Mouse (Mus musculus) kidney, embryonic 16.5 days (tissue): ENCODE measurements at regions not wholly inside any gene's neighbourhood (a gene's known extent, or its start where the extent isn't known, plus 50 kb on each side); places are given as distances from the start of the nearest gene placed in this dataset.
"Not testable (repeated sequence)": the region's sequence is repeated elsewhere in the genome, so short reads cannot be mapped to it uniquely, and the experiment has no call there.

Experiments used
- ATAC-seq: fragments of 200-750 bp; cut with Nextera tagmentation; 2 replicates; pipeline ENCODE4 v1.8.0; 2017; ENCODE audit warnings: moderate TSS enrichment; ENCODE audit not compliant: low FRiP score, low TSS enrichment
- H3K27ac ChIP-seq: fragments of 300-500 bp; sonication (generic); 2 replicates; pipeline ENCODE4 v1.5.1; 2014; ENCODE audit warnings: low read length
- H3K27me3 ChIP-seq: fragments of 300-500 bp; sonication (generic); 2 replicates; pipeline ENCODE4 v1.6.1; 2014; ENCODE audit warnings: low read length, control low read depth, mixed read lengths; ENCODE audit not compliant: insufficient read depth
- H3K36me3 ChIP-seq: fragments of 300-500 bp; sonication (generic); 2 replicates; pipeline ENCODE4 v1.6.1; 2014; ENCODE audit warnings: low read length, control low read depth, mixed read lengths; ENCODE audit not compliant: insufficient read depth
- H3K4me1 ChIP-seq: fragments of 300-500 bp; sonication (generic); 2 replicates; pipeline ENCODE4 v1.6.1; 2014; ENCODE audit warnings: low read length, control low read depth, mixed read lengths; ENCODE audit not compliant: insufficient read depth
- H3K4me2 ChIP-seq: fragments of 300-500 bp; sonication (generic); replicated peaks from 2 replicates; pipeline ENCODE4 v1.6.1; 2014; ENCODE audit warnings: low read depth, low read length
- H3K4me3 ChIP-seq: fragments of 300-500 bp; sonication (generic); 2 replicates; pipeline ENCODE4 v1.5.1; 2014; ENCODE audit warnings: mild to moderate bottlenecking, low read length
- H3K9ac ChIP-seq: fragments of 300-500 bp; sonication (generic); replicated peaks from 2 replicates; pipeline ENCODE4 v1.6.1; 2014; ENCODE audit warnings: low read length
- H3K9me3 ChIP-seq: fragments of 300-500 bp; sonication (generic); 2 replicates; pipeline ENCODE4 v1.6.1; 2016; ENCODE audit warnings: low read length, control low read depth
- WGBS: fragments of 180-500 bp; shearing (Covaris S2); extraction: QIAGEN DNeasy Blood & Tissue Kit; methylation state at CpG from one replicate; pipeline ENCODE4 v1.1.7; 2014; 5-methylcytosine and 5-hydroxymethylcytosine counted together

DNA sequence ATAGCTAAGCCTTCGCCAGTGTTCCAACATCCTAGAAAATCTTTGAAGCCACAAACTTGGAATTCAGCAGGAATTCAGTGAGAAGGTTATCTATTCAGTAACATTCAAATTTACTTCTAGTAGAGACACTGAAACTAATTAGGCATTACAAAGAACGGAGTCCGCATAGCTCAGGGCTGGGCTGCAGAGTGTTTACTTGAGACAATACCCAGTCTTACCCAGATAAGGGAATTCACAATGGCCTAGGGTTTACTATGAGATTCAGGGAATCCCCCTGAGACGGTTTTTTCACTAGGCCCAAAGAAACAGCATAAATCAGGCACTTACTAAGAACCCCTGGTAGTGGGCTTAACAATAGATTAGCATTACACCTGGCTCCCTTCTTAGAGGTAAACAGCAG lies 335.4 kb upstream of the Scgb2a2 start:
- no peak overlapping the region for H3K4me2 ChIP-seq
- H3K27ac ChIP-seq = no peak overlapping the region
- H3K36me3 ChIP-seq = no peaks in the 10 kb centered on the region
- ATAC-seq = no peak
- 83% methylated on average over 4 of the region's 4 CpGs for WGBS
- no peaks in the 10 kb centered on the region for H3K4me1 ChIP-seq
- no peaks in the 10 kb centered on the region for H3K27me3 ChIP-seq
- no peaks in the 10 kb centered on the region for H3K9me3 ChIP-seq
- H3K9ac ChIP-seq = no peak overlapping the region
- no peak overlapping the region for H3K4me3 ChIP-seq

DNA sequence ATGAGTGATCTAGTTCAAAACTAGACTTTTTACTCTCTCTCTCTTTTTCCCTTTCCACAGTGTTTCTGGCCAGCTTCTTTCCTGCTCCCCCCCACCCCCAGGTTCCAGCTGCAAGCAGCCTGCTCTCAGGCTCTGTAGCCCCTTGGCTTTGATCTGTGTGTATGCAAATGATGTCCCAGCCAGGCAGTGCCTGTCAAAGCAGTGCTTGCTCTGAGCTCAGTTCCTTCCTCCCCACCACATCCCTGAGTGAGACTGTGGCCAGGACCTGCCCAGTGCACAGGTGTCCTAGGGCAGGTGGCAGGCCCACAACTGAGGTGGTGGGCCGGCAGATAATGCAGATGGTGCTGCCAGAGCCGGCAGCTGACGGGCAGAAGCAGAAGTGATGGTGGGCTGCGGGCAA lies 303.2 kb upstream of the Scgb2a2 start:
- WGBS = 25% methylated on average over 4 of the region's 4 CpGs
- H3K27me3 ChIP-seq, H3K9ac ChIP-seq, H3K4me3 ChIP-seq, H3K4me2 ChIP-seq, H3K36me3 ChIP-seq, H3K4me1 ChIP-seq, H3K9me3 ChIP-seq, H3K27ac ChIP-seq: not testable (repeated sequence)
- 0 out of 2 replicates have a peak, but pooled peaks have one; percentile 54 for ATAC-seq
